Mouse (Mus musculus): ENCODE measurements around the gene Vcp. TPM values are rescaled to one million over a fixed set of nuclear protein-coding genes. Genes with fewer than 3 reads are reported as not detected.

The Vcp gene
- polyA plus RNA-seq, 1 experiment, result 68.4 TPM

GRCm38 (mm10) chr4:43030352-43030751, 30.0 kb upstream of the Vcp start:
- TF ChIP-seq CTCF (IDR thresholded peaks at IDR 0.05; ENCODE audit: extremely low read depth, insufficient read depth, insufficient read length, insufficient replicate concordance) (no peak), POLR2A (IDR thresholded peaks at IDR 0.05; ENCODE audit: low read depth, low read length) (no peak)
- H3K4me3 ChIP-seq (ENCODE audit: extremely low read depth, insufficient read depth, insufficient read length), result peak overlapping the region; percentile 87; the same call in 1 of the 2 replicates
- no peak overlapping the region for H3K27ac ChIP-seq (ENCODE audit: insufficient read depth, low read length)
- no peak for DNase-seq (ENCODE audit: low read depth in 1 of 2, low spot score in 2 of 2)
- peaks cover 15% of the 10 kb centered on the region for H3K36me3 ChIP-seq (ENCODE audit: control insufficient read depth, insufficient read depth, low read length)
- no peaks in the 10 kb centered on the region for H3K27me3 ChIP-seq (ENCODE audit: control insufficient read depth, insufficient read depth, low read length)
- H3K4me1 ChIP-seq (ENCODE audit: control insufficient read depth, insufficient read depth, insufficient read length), result peaks cover 2% of the 10 kb centered on the region; the same call in 1 of the 2 replicates
- WGBS, result 84% methylated on average over 9 of the region's 9 CpGs

DNA sequence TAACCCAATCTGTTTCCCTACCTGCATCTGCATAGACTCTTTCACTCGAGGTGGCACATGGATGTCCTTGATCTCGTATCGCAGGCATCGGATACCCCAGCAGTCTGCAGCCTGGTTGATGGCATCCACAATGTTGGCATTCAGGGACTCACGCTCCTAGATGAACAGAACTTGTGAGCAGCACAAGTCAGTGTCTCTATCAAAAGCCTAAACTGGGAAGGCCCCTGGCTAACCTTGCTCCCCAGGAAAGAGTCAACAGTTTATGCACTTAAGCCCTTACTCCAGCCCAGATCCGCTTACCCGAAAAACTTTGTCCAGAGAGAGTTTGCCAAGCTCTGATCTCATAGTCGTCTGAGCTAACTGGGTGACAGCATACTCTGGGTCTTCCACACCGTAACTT, 29.4 kb upstream of the Vcp start:
- H3K27ac ChIP-seq (ENCODE audit: insufficient read depth, low read length), result no peak overlapping the region
- no peak overlapping the region for H3K4me3 ChIP-seq (ENCODE audit: extremely low read depth, insufficient read depth, insufficient read length)
- 94% methylated on average over 9 of the region's 9 CpGs for WGBS

GRCm38 (mm10) chr4:43029121-43029520, 28.8 kb upstream of the Vcp start:
- peaks cover 8% of the 10 kb centered on the region; the same call in 1 of the 2 replicates for H3K4me1 ChIP-seq (ENCODE audit: control insufficient read depth, insufficient read depth, insufficient read length)
- no peak overlapping the region for H3K27ac ChIP-seq (ENCODE audit: insufficient read depth, low read length)
- H3K27me3 ChIP-seq (ENCODE audit: control insufficient read depth, insufficient read depth, low read length), result no peaks in the 10 kb centered on the region
- no peak for DNase-seq (ENCODE audit: low read depth in 1 of 2, low spot score in 2 of 2)
- WGBS, result 96% methylated on average over 7 of the region's 7 CpGs
- H3K36me3 ChIP-seq (ENCODE audit: control insufficient read depth, insufficient read depth, low read length), result peaks cover 15% of the 10 kb centered on the region
- H3K4me3 ChIP-seq (ENCODE audit: extremely low read depth, insufficient read depth, insufficient read length), result no peak overlapping the region
- TF ChIP-seq POLR2A (IDR thresholded peaks at IDR 0.05; ENCODE audit: low read depth, low read length) (no peak), CTCF (IDR thresholded peaks at IDR 0.05; ENCODE audit: extremely low read depth, insufficient read depth, insufficient read length, insufficient replicate concordance) (no peak)

More for the DNA sequence above, 29.4 kb upstream of the Vcp start:
- TF ChIP-seq CTCF (IDR thresholded peaks at IDR 0.05; ENCODE audit: extremely low read depth, insufficient read depth, insufficient read length, insufficient replicate concordance) (no peak), POLR2A (IDR thresholded peaks at IDR 0.05; ENCODE audit: low read depth, low read length) (no peak)
- H3K27me3 ChIP-seq (ENCODE audit: control insufficient read depth, insufficient read depth, low read length), result no peaks in the 10 kb centered on the region
- H3K4me1 ChIP-seq (ENCODE audit: control insufficient read depth, insufficient read depth, insufficient read length), result peaks cover 7% of the 10 kb centered on the region; the same call in 1 of the 2 replicates
- no peak for DNase-seq (ENCODE audit: low read depth in 1 of 2, low spot score in 2 of 2)
- peaks cover 15% of the 10 kb centered on the region for H3K36me3 ChIP-seq (ENCODE audit: control insufficient read depth, insufficient read depth, low read length)

DNA sequence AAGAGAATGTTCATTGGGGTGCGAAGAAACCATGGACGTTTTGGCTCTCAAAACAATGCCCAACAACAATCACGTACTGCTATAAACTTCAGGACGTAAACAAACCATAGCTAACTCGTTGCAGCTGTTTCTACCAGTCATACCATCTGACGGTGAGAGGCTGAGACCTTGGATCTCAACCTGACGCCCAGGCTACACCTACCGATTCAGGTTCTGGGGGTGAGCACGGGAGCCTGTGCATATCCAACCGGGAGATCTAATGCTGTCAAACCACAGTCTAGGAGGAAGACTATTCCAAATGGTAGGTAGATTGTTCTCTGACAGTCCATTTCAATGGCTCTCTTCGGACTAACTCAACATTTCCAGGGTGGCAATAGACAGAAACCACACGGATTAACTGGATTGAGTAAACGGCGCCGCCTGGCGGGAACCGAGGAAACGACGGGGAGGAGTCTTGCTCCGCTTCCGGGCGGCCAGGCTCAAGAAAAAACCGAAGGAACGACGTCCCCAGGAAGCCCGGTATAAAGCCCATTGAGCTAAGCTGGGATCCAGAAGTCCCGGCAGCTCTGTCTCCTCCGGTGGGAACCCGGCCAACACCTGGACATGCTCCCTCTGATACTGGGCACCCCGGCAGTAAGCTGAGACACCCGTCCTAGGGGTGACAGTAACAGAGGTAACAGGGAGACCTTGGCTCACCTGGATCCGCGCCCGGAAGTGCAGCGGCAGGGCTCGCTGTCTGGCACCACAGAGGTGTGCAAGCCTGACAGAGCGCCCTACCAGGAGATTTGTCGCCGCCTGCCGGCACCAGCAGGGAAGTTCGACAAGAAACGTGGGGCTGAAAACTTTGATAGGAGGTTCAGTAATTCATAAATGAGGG, 25.0 kb upstream of the Vcp start, which contains the start of gene Pigo:
Gene Pigo (minus strand): TSS at position 736 of the 877 bp plus-strand sequence.
- H3K4me1 ChIP-seq (ENCODE audit: control insufficient read depth, insufficient read depth, insufficient read length), result peaks cover 5% of the 10 kb centered on the region; the same call in 1 of the 2 replicates
- no peaks in the 10 kb centered on the region for H3K27me3 ChIP-seq (ENCODE audit: control insufficient read depth, insufficient read depth, low read length)
- H3K27ac ChIP-seq (ENCODE audit: insufficient read depth, low read length), result peak within 1 kb of the TSS; percentile 95
- peak; percentile 84 to 85 for DNase-seq (ENCODE audit: low read depth in 1 of 2, low spot score in 2 of 2)
- peak within 1 kb of the TSS; percentile 96 for H3K4me3 ChIP-seq (ENCODE audit: extremely low read depth, insufficient read depth, insufficient read length)
- TF ChIP-seq POLR2A (IDR thresholded peaks at IDR 0.05; ENCODE audit: low read depth, low read length) (no peak; the same call in 1 of the 2 replicates), CTCF (IDR thresholded peaks at IDR 0.05; ENCODE audit: extremely low read depth, insufficient read depth, insufficient read length, insufficient replicate concordance) (peak; percentile 93)
- WGBS, result 6% methylated on average over 42 of the region's 42 CpGs
- peaks cover 40% of the 10 kb centered on the region for H3K36me3 ChIP-seq (ENCODE audit: control insufficient read depth, insufficient read depth, low read length)

- no peak for DNase-seq (ENCODE audit: low read depth in 1 of 2, low spot score in 2 of 2)
- H3K4me3 ChIP-seq (ENCODE audit: extremely low read depth, insufficient read depth, insufficient read length), result no peak overlapping the region; the same call in 1 of the 2 replicates
- 85% methylated on average over 14 of the region's 14 CpGs for whole genome bisulfite sequencing
- 0 out of 2 replicates have a peak overlapping the region, but pooled peaks have one; percentile 95 for H3K27ac ChIP-seq (ENCODE audit: insufficient read depth, low read length)
- no peaks in the 10 kb centered on the region for H3K27me3 ChIP-seq (ENCODE audit: control insufficient read depth, insufficient read depth, low read length)
- peaks cover 5% of the 10 kb centered on the region; the same call in 1 of the 2 replicates for H3K4me1 ChIP-seq (ENCODE audit: control insufficient read depth, insufficient read depth, insufficient read length)
- TF ChIP-seq POLR2A (IDR thresholded peaks at IDR 0.05; ENCODE audit: low read depth, low read length), result no peak
- no peak for TF ChIP-seq CTCF (IDR thresholded peaks at IDR 0.05; ENCODE audit: extremely low read depth, insufficient read depth, insufficient read length, insufficient replicate concordance)
- H3K36me3 ChIP-seq (ENCODE audit: control insufficient read depth, insufficient read depth, low read length), result peaks cover 42% of the 10 kb centered on the region
Observed at GRCm38 (mm10) chr4:43024673-43025072, 24.4 kb upstream of the Vcp start.

- Histone ChIP-seq H3K4me3 (ENCODE audit: extremely low read depth, insufficient read depth, insufficient read length) (no peak overlapping the region), H3K27ac (ENCODE audit: insufficient read depth, low read length) (no peak overlapping the region), H3K36me3 (ENCODE audit: control insufficient read depth, insufficient read depth, low read length) (peaks cover 42% of the 10 kb centered on the region), H3K4me1 (ENCODE audit: control insufficient read depth, insufficient read depth, insufficient read length) (peaks cover 5% of the 10 kb centered on the region; the same call in 1 of the 2 replicates), H3K27me3 (ENCODE audit: control insufficient read depth, insufficient read depth, low read length) (no peaks in the 10 kb centered on the region)
- TF ChIP-seq POLR2A (IDR thresholded peaks at IDR 0.05; ENCODE audit: low read depth, low read length), result no peak
- no peak for TF ChIP-seq CTCF (IDR thresholded peaks at IDR 0.05; ENCODE audit: extremely low read depth, insufficient read depth, insufficient read length, insufficient replicate concordance)
- no peak for DNase-seq (ENCODE audit: low read depth in 1 of 2, low spot score in 2 of 2)
- 91% methylated on average over 17 of the region's 17 CpGs for WGBS
Observed at GRCm38 (mm10) chr4:43021341-43021740, 21.0 kb upstream of the Vcp start.

All from spleen, adult 2 months (tissue).